Mouse (Mus musculus): Measurements from ENCODE around the gene Arl3. TPM values are rescaled to one million over a fixed set of nuclear protein-coding genes. Genes with fewer than 3 reads are reported as not detected.

Arl3 gene
- polyA plus RNA-seq, 1 experiment, result 21.6 TPM

DNA sequence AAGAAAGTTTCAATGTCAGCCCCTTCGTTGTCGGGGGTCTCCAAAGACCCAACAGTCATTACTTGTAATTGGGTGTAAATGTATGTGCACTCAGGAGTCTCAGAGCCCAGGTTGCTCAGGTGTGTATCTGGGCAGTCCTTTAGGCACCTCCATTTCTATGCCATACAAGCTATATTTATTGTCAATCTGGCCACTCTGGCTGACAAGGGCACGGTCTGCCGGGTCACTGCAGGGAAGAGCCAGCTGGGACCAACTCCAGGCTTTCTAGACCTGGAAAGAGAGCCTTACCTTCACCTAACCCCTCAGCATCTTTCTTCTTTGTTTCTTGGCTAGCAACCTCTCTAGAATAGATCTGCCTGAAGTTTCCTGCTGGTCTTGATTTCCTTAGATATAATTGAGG, 63.3 kb downstream of the Arl3 start:
- TF ChIP-seq CTCF (IDR thresholded peaks at IDR 0.05; ENCODE audit: borderline replicate concordance, control insufficient read depth, extremely low read depth, insufficient read depth, low read length, poor library complexity) (no peak), POLR2A (IDR thresholded peaks at IDR 0.05; ENCODE audit: control insufficient read depth, extremely low read depth, insufficient read depth, low read length, poor library complexity) (no peak)
- no peaks in the 10 kb centered on the region for H3K27me3 ChIP-seq (ENCODE audit: control insufficient read depth, insufficient read depth, low read length)
- H3K27ac ChIP-seq (ENCODE audit: control insufficient read depth, insufficient read depth, low read length), result no peak overlapping the region; the same call in 1 of the 2 replicates
- H3K4me1 ChIP-seq (replicated peaks; ENCODE audit: control insufficient read depth, insufficient read depth, low read length), result peaks cover 67% of the 10 kb centered on the region
- DNase-seq, result no peak
- WGBS, result 79% methylated on average over 4 of the region's 4 CpGs
- peaks cover 23% of the 10 kb centered on the region for H3K36me3 ChIP-seq (ENCODE audit: control insufficient read depth, insufficient read depth, low read length)
- H3K4me3 ChIP-seq (ENCODE audit: control insufficient read depth, insufficient read depth, low read length), result no peak overlapping the region

- H3K27me3 ChIP-seq (ENCODE audit: control insufficient read depth, insufficient read depth, low read length), result no peaks in the 10 kb centered on the region
- H3K36me3 ChIP-seq (ENCODE audit: control insufficient read depth, insufficient read depth, low read length), result peaks cover 18% of the 10 kb centered on the region
- peaks cover 71% of the 10 kb centered on the region for H3K4me1 ChIP-seq (replicated peaks; ENCODE audit: control insufficient read depth, insufficient read depth, low read length)
- peak overlapping the region; percentile 29; the same call in 1 of the 2 replicates for H3K27ac ChIP-seq (ENCODE audit: control insufficient read depth, insufficient read depth, low read length)
- no peak for DNase-seq
- no peak overlapping the region for H3K4me3 ChIP-seq (ENCODE audit: control insufficient read depth, insufficient read depth, low read length)
- no peak for TF ChIP-seq POLR2A (IDR thresholded peaks at IDR 0.05; ENCODE audit: control insufficient read depth, extremely low read depth, insufficient read depth, low read length, poor library complexity)
- no peak for TF ChIP-seq CTCF (IDR thresholded peaks at IDR 0.05; ENCODE audit: borderline replicate concordance, control insufficient read depth, extremely low read depth, insufficient read depth, low read length, poor library complexity)
- 51% methylated on average over 3 of the region's 3 CpGs for WGBS
Observed at GRCm38 (mm10) chr19:46509202-46509601, 63.8 kb downstream of the Arl3 start.

GRCm38 (mm10) chr19:46508738-46509137, 64.3 kb downstream of the Arl3 start:
- Histone ChIP-seq H3K36me3 (ENCODE audit: control insufficient read depth, insufficient read depth, low read length) (peaks cover 13% of the 10 kb centered on the region), H3K4me3 (ENCODE audit: control insufficient read depth, insufficient read depth, low read length) (no peak overlapping the region), H3K27me3 (ENCODE audit: control insufficient read depth, insufficient read depth, low read length) (no peaks in the 10 kb centered on the region), H3K27ac (ENCODE audit: control insufficient read depth, insufficient read depth, low read length) (0 out of 2 replicates have a peak overlapping the region, but pooled peaks have one; percentile 29), H3K4me1 (replicated peaks; ENCODE audit: control insufficient read depth, insufficient read depth, low read length) (peaks cover 74% of the 10 kb centered on the region)
- peak; percentile 39 for DNase-seq
- 77% methylated on average over 3 of the region's 3 CpGs for WGBS
- TF ChIP-seq CTCF (IDR thresholded peaks at IDR 0.05; ENCODE audit: borderline replicate concordance, control insufficient read depth, extremely low read depth, insufficient read depth, low read length, poor library complexity) (no peak), POLR2A (IDR thresholded peaks at IDR 0.05; ENCODE audit: control insufficient read depth, extremely low read depth, insufficient read depth, low read length, poor library complexity) (no peak)

DNA sequence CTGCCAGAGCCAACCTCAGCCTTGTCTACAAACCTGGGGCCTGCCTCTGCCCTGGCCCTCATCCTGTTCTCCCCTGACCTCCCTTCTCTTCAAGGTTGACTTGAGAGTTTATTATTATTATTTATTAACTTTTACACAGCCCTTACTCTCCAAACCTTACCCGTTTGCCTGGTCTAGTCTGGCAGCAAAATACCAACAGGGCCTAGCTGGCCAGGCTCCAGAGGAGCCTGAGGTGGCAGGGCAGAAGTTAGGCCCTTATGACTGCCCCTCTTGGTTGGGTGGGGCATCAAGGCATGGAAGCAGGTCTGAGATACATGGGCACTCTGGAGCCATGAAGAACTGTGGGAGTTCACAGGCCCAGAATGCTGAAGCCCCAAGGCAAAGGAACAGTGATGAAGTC, 65.2 kb downstream of the Arl3 start:
- Histone ChIP-seq H3K27ac (ENCODE audit: control insufficient read depth, insufficient read depth, low read length) (no peak overlapping the region), H3K36me3 (ENCODE audit: control insufficient read depth, insufficient read depth, low read length) (peaks cover 4% of the 10 kb centered on the region; the same call in 1 of the 2 replicates), H3K27me3 (ENCODE audit: control insufficient read depth, insufficient read depth, low read length) (no peaks in the 10 kb centered on the region), H3K4me1 (replicated peaks; ENCODE audit: control insufficient read depth, insufficient read depth, low read length) (peaks cover 74% of the 10 kb centered on the region), H3K4me3 (ENCODE audit: control insufficient read depth, insufficient read depth, low read length) (no peak overlapping the region)
- DNase-seq, result no peak
- 93% methylated on average over 1 of the region's 1 CpGs for WGBS
- TF ChIP-seq CTCF (IDR thresholded peaks at IDR 0.05; ENCODE audit: borderline replicate concordance, control insufficient read depth, extremely low read depth, insufficient read depth, low read length, poor library complexity), result no peak
- no peak for TF ChIP-seq POLR2A (IDR thresholded peaks at IDR 0.05; ENCODE audit: control insufficient read depth, extremely low read depth, insufficient read depth, low read length, poor library complexity)

GRCm38 (mm10) chr19:46507181-46507581, 65.8 kb downstream of the Arl3 start:
- WGBS, result 89% methylated on average over 8 of the region's 8 CpGs
- Histone ChIP-seq H3K4me1 (replicated peaks; ENCODE audit: control insufficient read depth, insufficient read depth, low read length) (peaks cover 74% of the 10 kb centered on the region), H3K27me3 (ENCODE audit: control insufficient read depth, insufficient read depth, low read length) (no peaks in the 10 kb centered on the region), H3K36me3 (ENCODE audit: control insufficient read depth, insufficient read depth, low read length) (no peaks in the 10 kb centered on the region; the same call in 1 of the 2 replicates), H3K4me3 (ENCODE audit: control insufficient read depth, insufficient read depth, low read length) (no peak overlapping the region), H3K27ac (ENCODE audit: control insufficient read depth, insufficient read depth, low read length) (no peak overlapping the region)
- TF ChIP-seq POLR2A (IDR thresholded peaks at IDR 0.05; ENCODE audit: control insufficient read depth, extremely low read depth, insufficient read depth, low read length, poor library complexity), result no peak
- TF ChIP-seq CTCF (IDR thresholded peaks at IDR 0.05; ENCODE audit: borderline replicate concordance, control insufficient read depth, extremely low read depth, insufficient read depth, low read length, poor library complexity), result no peak
- DNase-seq, result no peak

DNA sequence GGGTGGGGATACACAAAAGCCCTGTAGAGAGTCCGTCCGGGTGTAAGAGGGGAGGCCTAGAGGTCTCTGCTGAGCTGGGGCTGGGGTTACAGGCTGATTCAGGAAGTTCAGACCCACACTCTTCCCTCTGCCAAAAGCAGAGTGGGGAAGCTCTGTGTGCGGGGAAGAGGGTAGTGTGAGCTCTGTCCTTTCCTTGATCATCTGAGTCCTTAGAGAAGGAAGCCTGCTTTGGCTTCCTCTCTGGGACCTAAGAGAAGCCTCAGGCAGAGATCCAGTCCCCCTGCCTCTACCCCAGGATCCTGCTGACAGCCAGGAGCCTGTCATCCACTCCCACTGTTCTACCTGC, 66.7 kb downstream of the Arl3 start:
- DNase-seq, result no peak
- WGBS, result 12% methylated on average over 3 of the region's 3 CpGs
- no peaks in the 10 kb centered on the region for H3K36me3 ChIP-seq (ENCODE audit: control insufficient read depth, insufficient read depth, low read length)
- H3K4me3 ChIP-seq (ENCODE audit: control insufficient read depth, insufficient read depth, low read length), result no peak overlapping the region
- no peak for TF ChIP-seq POLR2A (IDR thresholded peaks at IDR 0.05; ENCODE audit: control insufficient read depth, extremely low read depth, insufficient read depth, low read length, poor library complexity)
- no peak for TF ChIP-seq CTCF (IDR thresholded peaks at IDR 0.05; ENCODE audit: borderline replicate concordance, control insufficient read depth, extremely low read depth, insufficient read depth, low read length, poor library complexity)
- no peaks in the 10 kb centered on the region for H3K27me3 ChIP-seq (ENCODE audit: control insufficient read depth, insufficient read depth, low read length)
- peaks cover 68% of the 10 kb centered on the region for H3K4me1 ChIP-seq (replicated peaks; ENCODE audit: control insufficient read depth, insufficient read depth, low read length)
- H3K27ac ChIP-seq (ENCODE audit: control insufficient read depth, insufficient read depth, low read length), result no peak overlapping the region; the same call in 1 of the 2 replicates

All from thymus, adult 2 months (tissue).